Mouse (Mus musculus) heart, embryonic 15.5 days (tissue): ENCODE results near the gene Prkca. TPM values are rescaled to one million over a fixed set of nuclear protein-coding genes. Genes with fewer than 3 reads are reported as not detected.

Source experiments
- ATAC-seq: fragments of 200-750 bp; cut with Nextera tagmentation; replicated peaks from 2 replicates; pipeline ENCODE4 v1.8.0; 2017; ENCODE audit warnings: low read depth, moderate TSS enrichment; ENCODE audit not compliant: insufficient number of reproducible peaks, insufficient read depth, low FRiP score
- H3K27ac ChIP-seq: fragments of 300-500 bp; sonication (generic); 2 replicates; pipeline ENCODE4 v1.5.1; 2015; ENCODE audit warnings: mild to moderate bottlenecking, inconsistent platforms
- H3K27me3 ChIP-seq: fragments of 300-500 bp; sonication (generic); 2 replicates; pipeline ENCODE4 v1.6.1; 2015; ENCODE audit warnings: inconsistent platforms
- H3K36me3 ChIP-seq: fragments of 300-500 bp; sonication (generic); 2 replicates; pipeline ENCODE4 v1.6.1; 2015; ENCODE audit warnings: mild to moderate bottlenecking, inconsistent platforms
- H3K4me1 ChIP-seq: fragments of 300-500 bp; sonication (generic); replicated peaks from 2 replicates; pipeline ENCODE4 v1.6.1; 2015; ENCODE audit warnings: inconsistent platforms
- H3K4me2 ChIP-seq: fragments of 300-500 bp; sonication (generic); 2 replicates; pipeline ENCODE4 v1.6.1; 2015; ENCODE audit warnings: inconsistent platforms, mild to moderate bottlenecking, moderate library complexity
- H3K4me3 ChIP-seq: fragments of 300-500 bp; sonication (generic); 2 replicates; pipeline ENCODE4 v1.5.1; 2015; ENCODE audit warnings: mild to moderate bottlenecking, inconsistent platforms
- H3K9ac ChIP-seq: fragments of 300-500 bp; sonication (generic); 2 replicates; pipeline ENCODE4 v1.6.1; 2015; ENCODE audit warnings: mild to moderate bottlenecking, inconsistent platforms
- H3K9me3 ChIP-seq: fragments of 300-500 bp; sonication (generic); replicated peaks from 2 replicates; pipeline ENCODE4 v1.6.1; 2016; ENCODE audit warnings: inconsistent platforms
- WGBS: fragments of 180-500 bp; shearing (Covaris S2); methylation state at CpG from one replicate; pipeline ENCODE4 v1.1.7; 2015; ENCODE audit warnings: mixed read lengths; 5-methylcytosine and 5-hydroxymethylcytosine counted together
- polyA plus RNA-seq: library from polyadenylated mRNA; unstranded; fragments of >200 nt; fragmentation: Nextera tagmentation; extraction: Ambion mirVana; gene quantifications from 2 replicates; pipeline ENCODE4 v1.2.1, GENCODE M21; 2015

Gene Prkca
- polyA plus RNA-seq, 1 experiment from 2014 or later: 13.7 TPM

DNA sequence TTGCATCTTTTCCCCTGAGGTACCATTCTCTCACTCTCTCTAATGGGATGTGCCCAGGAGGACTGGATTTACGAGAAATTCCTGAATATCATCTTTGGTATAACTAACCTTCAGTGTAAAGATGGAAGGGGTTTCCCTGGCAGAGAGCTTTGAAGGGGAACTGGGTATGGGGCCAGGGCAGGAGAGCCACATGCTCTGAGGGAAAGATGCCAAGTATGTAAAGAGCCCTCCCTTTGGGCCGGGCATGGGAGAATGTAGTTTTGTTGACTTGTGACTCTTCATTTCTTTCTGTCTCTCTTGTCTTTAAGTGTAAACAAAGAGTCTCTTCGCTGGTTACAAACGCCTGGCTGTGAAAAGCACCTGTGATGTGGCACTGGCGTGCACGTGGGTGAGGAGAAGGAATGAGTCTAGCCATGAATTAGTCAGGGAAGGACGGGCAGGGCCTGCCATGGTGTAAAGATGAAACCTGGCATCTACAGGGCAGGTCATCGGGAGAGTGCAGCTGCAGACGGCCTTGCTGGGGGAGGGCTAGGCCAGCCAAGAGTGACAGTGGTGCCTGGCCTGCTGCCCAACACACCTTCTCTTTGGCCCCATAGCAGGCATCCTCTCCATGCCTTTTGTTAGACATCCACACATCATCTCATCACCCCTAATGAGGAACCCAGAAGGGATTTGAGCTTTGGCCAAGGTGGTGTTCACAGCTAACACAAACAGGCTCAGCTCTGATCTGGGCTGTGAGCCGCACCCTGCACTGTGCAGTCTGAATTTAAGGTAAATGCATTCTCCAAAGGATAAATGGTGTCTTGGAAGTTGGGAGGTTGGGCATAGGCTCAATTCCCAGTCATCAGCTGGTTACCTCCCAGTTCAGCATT, 388.3 kb downstream of the Prkca start:
- no peak overlapping the region for H3K4me3 ChIP-seq
- H3K9me3 ChIP-seq: no peaks in the 10 kb centered on the region
- H3K36me3 ChIP-seq: peaks cover 25% of the 10 kb centered on the region
- no peaks in the 10 kb centered on the region for H3K27me3 ChIP-seq
- no peak for ATAC-seq
- H3K4me1 ChIP-seq: peaks cover 15% of the 10 kb centered on the region
- 71% methylated on average over 10 of the region's 10 CpGs for WGBS
- H3K4me2 ChIP-seq: no peak overlapping the region
- H3K27ac ChIP-seq: no peak overlapping the region
- H3K9ac ChIP-seq: no peak overlapping the region

DNA sequence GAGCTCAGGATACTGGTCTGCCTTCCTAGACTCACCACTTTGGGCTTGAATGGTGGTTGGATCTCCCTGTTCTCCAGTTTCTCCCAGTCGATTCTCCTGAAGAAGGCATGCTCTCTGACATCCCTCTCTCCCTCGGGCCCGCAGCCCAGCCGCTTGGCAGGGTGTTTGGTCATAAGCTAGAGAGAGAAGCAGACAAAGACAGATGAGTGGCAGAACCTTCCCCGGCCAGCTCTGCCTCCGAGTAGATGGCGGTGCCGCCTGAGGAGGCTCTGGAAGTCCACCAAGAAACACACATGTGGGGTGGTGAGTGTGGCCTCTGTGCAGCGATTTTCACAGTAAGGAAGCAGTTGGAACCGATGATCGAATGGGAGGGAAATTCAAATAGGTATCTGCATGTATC, 392.3 kb downstream of the Prkca start:
- Histone ChIP-seq H3K9me3 (no peaks in the 10 kb centered on the region), H3K36me3 (peaks cover 15% of the 10 kb centered on the region; the same call in 1 of the 2 replicates), H3K4me1 (peaks cover 25% of the 10 kb centered on the region), H3K9ac (no peak overlapping the region), H3K27me3 (no peaks in the 10 kb centered on the region), H3K4me3 (no peak overlapping the region), H3K4me2 (no peak overlapping the region), H3K27ac (no peak overlapping the region)
- WGBS: 79% methylated on average over 11 of the region's 11 CpGs
- ATAC-seq: no peak

DNA sequence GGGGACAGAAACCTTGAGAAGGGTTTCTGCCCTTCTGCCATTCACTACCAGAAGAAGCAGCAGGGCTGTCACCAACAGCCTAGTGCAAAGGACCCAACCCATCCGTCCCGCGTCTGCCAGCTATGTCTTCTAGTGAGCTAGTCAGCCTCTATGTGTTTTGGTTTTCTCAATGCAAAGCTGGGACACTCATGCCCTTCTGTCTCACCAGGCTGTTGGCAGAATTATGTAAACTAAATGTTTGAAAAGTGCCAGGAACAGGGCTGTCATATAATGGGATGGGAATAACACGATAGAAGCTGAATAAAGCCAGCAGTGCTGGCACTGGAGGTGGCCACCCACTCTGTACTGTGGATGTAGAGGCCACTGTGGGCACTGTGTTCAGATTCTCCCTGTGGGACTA, 393.1 kb downstream of the Prkca start:
- H3K9ac ChIP-seq: no peak overlapping the region
- peaks cover 25% of the 10 kb centered on the region for H3K4me1 ChIP-seq
- H3K4me3 ChIP-seq: no peak overlapping the region
- peaks cover 23% of the 10 kb centered on the region for H3K36me3 ChIP-seq
- no peaks in the 10 kb centered on the region for H3K9me3 ChIP-seq
- no peak overlapping the region for H3K27ac ChIP-seq
- H3K27me3 ChIP-seq: no peaks in the 10 kb centered on the region
- H3K4me2 ChIP-seq: no peak overlapping the region
- no peak for ATAC-seq
- WGBS: 91% methylated on average over 4 of the region's 4 CpGs

GRCm38 (mm10) chr11:107950211-107950610, 393.5 kb downstream of the Prkca start:
- no peaks in the 10 kb centered on the region for H3K9me3 ChIP-seq
- H3K4me2 ChIP-seq: no peak overlapping the region
- H3K27me3 ChIP-seq: no peaks in the 10 kb centered on the region
- H3K9ac ChIP-seq: no peak overlapping the region
- H3K4me1 ChIP-seq: peaks cover 25% of the 10 kb centered on the region
- no peak for ATAC-seq
- H3K4me3 ChIP-seq: no peak overlapping the region
- H3K36me3 ChIP-seq: peaks cover 27% of the 10 kb centered on the region
- H3K27ac ChIP-seq: no peak overlapping the region
- WGBS: 34% methylated on average over 9 of the region's 9 CpGs

DNA sequence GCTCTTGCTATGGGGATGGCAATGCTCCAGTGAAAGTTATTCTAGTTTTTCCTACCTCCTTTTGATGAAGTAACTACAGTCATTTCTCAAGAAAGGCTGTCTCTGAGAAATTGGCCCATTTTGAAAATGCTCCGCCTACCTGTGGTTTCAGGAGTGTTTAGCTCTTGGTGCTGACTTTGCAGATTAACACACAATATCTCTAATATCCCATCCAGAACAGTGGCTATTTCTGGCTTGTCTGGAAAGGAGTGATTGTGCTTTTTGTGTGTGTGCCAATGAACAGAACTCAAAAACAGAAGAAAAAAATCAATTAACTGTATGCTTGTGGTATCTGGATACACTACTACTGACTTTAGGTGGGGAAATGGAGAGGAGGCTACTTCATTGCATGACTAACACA, 395.8 kb downstream of the Prkca start:
- no peak overlapping the region for H3K4me2 ChIP-seq
- ATAC-seq: no peak
- H3K27me3 ChIP-seq: no peaks in the 10 kb centered on the region
- H3K9me3 ChIP-seq: no peaks in the 10 kb centered on the region
- H3K27ac ChIP-seq: no peak overlapping the region
- H3K9ac ChIP-seq: no peak overlapping the region
- no peak overlapping the region for H3K4me3 ChIP-seq
- WGBS: 91% methylated on average over 1 of the region's 1 CpGs
- H3K4me1 ChIP-seq: peaks cover 24% of the 10 kb centered on the region
- peaks cover 46% of the 10 kb centered on the region for H3K36me3 ChIP-seq

GRCm38 (mm10) chr11:107946823-107947222, 396.9 kb downstream of the Prkca start:
- WGBS: 65% methylated on average over 5 of the region's 5 CpGs
- H3K36me3 ChIP-seq: peaks cover 46% of the 10 kb centered on the region
- no peak overlapping the region for H3K9ac ChIP-seq
- no peak overlapping the region for H3K27ac ChIP-seq
- H3K9me3 ChIP-seq: no peaks in the 10 kb centered on the region
- no peak overlapping the region for H3K4me3 ChIP-seq
- H3K4me1 ChIP-seq: peaks cover 15% of the 10 kb centered on the region
- H3K4me2 ChIP-seq: no peak overlapping the region
- ATAC-seq: no peak
- no peaks in the 10 kb centered on the region for H3K27me3 ChIP-seq

GRCm38 (mm10) chr11:107936929-107937328, 406.8 kb downstream of the Prkca start:
- Histone ChIP-seq H3K9me3 (peaks cover 22% of the 10 kb centered on the region), H3K4me3 (no peak overlapping the region), H3K27ac (no peak overlapping the region), H3K9ac (no peak overlapping the region), H3K36me3 (peaks cover 43% of the 10 kb centered on the region), H3K4me1 (no peaks in the 10 kb centered on the region), H3K27me3 (no peaks in the 10 kb centered on the region), H3K4me2 (no peak overlapping the region)
- no peak for ATAC-seq
- WGBS: 91% methylated on average over 2 of the region's 2 CpGs

GRCm38 (mm10) chr11:107931721-107932120, 412.0 kb downstream of the Prkca start:
- H3K4me3 ChIP-seq: no peak overlapping the region
- no peaks in the 10 kb centered on the region for H3K4me1 ChIP-seq
- H3K9ac ChIP-seq: no peak overlapping the region
- H3K27me3 ChIP-seq: no peaks in the 10 kb centered on the region
- WGBS: 65% methylated on average over 7 of the region's 7 CpGs
- ATAC-seq: no peak
- no peaks in the 10 kb centered on the region for H3K9me3 ChIP-seq
- no peak overlapping the region for H3K4me2 ChIP-seq
- no peaks in the 10 kb centered on the region; the same call in 1 of the 2 replicates for H3K36me3 ChIP-seq
- no peak overlapping the region for H3K27ac ChIP-seq

- H3K9ac ChIP-seq: no peak overlapping the region
- no peak overlapping the region for H3K4me3 ChIP-seq
- no peak overlapping the region for H3K27ac ChIP-seq
- H3K27me3 ChIP-seq: no peaks in the 10 kb centered on the region
- no peaks in the 10 kb centered on the region for H3K9me3 ChIP-seq
- no peak overlapping the region for H3K4me2 ChIP-seq
- no peaks in the 10 kb centered on the region; the same call in 1 of the 2 replicates for H3K36me3 ChIP-seq
- 87% methylated on average over 11 of the region's 11 CpGs for WGBS
- no peak for ATAC-seq
- H3K4me1 ChIP-seq: no peaks in the 10 kb centered on the region
These were observed 412.4 kb downstream of the Prkca start for GRCm38 (mm10) chr11:107931288-107931687.

- Histone ChIP-seq H3K4me3 (no peak overlapping the region), H3K4me1 (no peaks in the 10 kb centered on the region), H3K36me3 (no peaks in the 10 kb centered on the region), H3K9me3 (no peaks in the 10 kb centered on the region), H3K9ac (no peak overlapping the region), H3K4me2 (no peak overlapping the region), H3K27ac (no peak overlapping the region), H3K27me3 (no peaks in the 10 kb centered on the region)
- no peak for ATAC-seq
- 46% methylated on average over 3 of the region's 3 CpGs for WGBS
These were observed 414.0 kb downstream of the Prkca start for GRCm38 (mm10) chr11:107929712-107930111.

DNA sequence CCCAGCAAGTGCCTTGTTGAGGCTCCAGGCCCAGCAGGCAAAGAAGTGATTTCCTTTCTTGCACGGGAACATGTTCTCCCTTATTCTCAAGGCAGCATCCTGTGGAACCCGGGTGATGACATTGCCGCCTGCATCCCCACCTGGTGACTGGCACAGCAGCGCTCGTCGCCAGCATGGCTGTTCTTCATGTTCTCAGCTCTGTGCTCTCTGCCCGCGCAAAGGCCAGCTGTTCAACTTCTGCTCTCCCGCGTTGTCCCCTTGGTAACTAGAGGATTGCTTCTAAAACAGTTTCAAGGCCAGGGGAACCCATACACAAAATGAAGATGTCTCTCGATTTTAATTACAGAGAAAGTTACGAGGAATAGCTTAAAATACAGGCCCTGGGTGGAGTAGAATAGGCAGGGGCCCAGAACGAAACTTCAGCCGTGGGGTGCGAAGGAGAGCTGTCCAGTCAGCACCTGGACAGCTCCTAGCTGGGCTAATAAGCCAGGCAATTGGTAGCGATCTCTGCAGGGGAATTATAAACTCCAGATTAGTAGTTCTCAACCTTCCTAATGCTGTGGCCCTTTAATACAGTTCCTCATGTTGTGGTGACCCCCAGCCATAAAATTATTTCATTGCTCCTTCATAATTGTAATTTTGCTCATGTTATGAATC, 423.7 kb downstream of the Prkca start:
- H3K9me3 ChIP-seq: no peaks in the 10 kb centered on the region
- WGBS: 42% methylated on average over 16 of the region's 16 CpGs
- no peak for ATAC-seq
- H3K27me3 ChIP-seq: peaks cover 22% of the 10 kb centered on the region
- no peak overlapping the region for H3K9ac ChIP-seq
- no peak overlapping the region for H3K4me2 ChIP-seq
- H3K4me3 ChIP-seq: no peak overlapping the region
- H3K4me1 ChIP-seq: peaks cover under 1% of the 10 kb centered on the region; the same call in 1 of the 2 replicates
- no peaks in the 10 kb centered on the region for H3K36me3 ChIP-seq
- H3K27ac ChIP-seq: no peak overlapping the region
